Mouse (Mus musculus): ENCODE measurements at regions not wholly inside any gene's neighbourhood (a gene's known extent, or its start where the extent isn't known, plus 50 kb on each side); places are given as distances from the start of the nearest gene placed in this dataset.

DNA sequence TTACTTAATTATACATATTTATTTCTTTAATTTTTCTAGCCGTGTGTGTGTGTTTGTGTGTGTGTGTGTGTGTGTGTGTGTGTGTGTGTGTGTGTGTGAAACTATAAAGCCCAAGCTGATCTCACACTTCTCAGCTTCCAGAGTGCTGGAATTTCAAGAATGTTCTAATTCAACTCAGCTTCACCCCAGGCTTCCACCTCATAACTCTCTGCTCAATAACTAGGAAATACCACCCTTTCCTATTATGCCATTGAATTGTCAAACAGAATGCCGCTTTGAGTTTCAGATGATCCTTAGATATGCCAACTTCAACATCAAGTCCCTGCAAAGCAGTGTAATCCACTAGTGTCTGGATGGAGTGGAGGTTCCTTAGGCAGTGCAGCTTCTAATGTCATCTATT, 760.6 kb upstream of the Cited2 start:
- no peak for ATAC-seq (replicated peaks; ENCODE audit: low FRiP score)
- no peak overlapping the region for H3K4me3 ChIP-seq (replicated peaks)
- no peaks in the 10 kb centered on the region for H3K27me3 ChIP-seq
- H3K9ac ChIP-seq, result no peak overlapping the region
- 58% methylated on average over 2 of the region's 2 CpGs for WGBS
- no peaks in the 10 kb centered on the region for H3K4me1 ChIP-seq
- H3K9me3 ChIP-seq (replicated peaks), result no peaks in the 10 kb centered on the region
- H3K4me2 ChIP-seq, result no peak overlapping the region
- H3K27ac ChIP-seq, result no peak overlapping the region
- no peaks in the 10 kb centered on the region for H3K36me3 ChIP-seq

DNA sequence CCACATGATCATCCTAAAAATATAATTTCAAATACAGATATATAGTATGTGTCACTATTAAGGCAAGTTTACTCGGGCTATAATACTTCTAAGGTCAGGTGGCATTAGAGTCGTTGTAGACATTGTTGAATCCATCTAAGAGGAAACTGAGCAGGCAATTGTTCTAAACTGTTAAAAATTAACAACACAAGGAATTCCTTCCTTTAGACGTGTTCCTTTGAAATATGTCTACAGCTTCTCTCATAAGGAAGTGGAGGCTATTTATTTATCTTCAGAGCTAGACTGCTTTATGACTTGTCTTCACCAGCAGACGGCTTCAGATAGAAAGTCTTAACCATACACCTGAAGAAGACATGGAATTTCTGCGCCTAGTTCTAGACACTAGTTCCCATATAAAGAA, 744.2 kb upstream of the Cited2 start:
- Histone ChIP-seq H3K9me3 (replicated peaks) (no peaks in the 10 kb centered on the region), H3K4me2 (no peak overlapping the region), H3K27me3 (no peaks in the 10 kb centered on the region), H3K9ac (no peak overlapping the region), H3K4me1 (no peaks in the 10 kb centered on the region), H3K4me3 (replicated peaks) (no peak overlapping the region), H3K36me3 (no peaks in the 10 kb centered on the region), H3K27ac (no peak overlapping the region)
- WGBS, result 76% methylated on average over 5 of the region's 5 CpGs
- no peak for ATAC-seq (replicated peaks; ENCODE audit: low FRiP score)

- Histone ChIP-seq H3K36me3 (no peaks in the 10 kb centered on the region), H3K9me3 (replicated peaks) (no peaks in the 10 kb centered on the region), H3K9ac (no peak overlapping the region), H3K4me1 (peaks cover 4% of the 10 kb centered on the region), H3K4me2 (no peak overlapping the region), H3K4me3 (replicated peaks) (no peak overlapping the region), H3K27ac (no peak overlapping the region), H3K27me3 (no peaks in the 10 kb centered on the region)
- 74% methylated on average over 1 of the region's 1 CpGs for WGBS
- ATAC-seq (replicated peaks; ENCODE audit: low FRiP score), result no peak
Observed at GRCm38 (mm10) chr10:16990227-16990626, 732.8 kb upstream of the Cited2 start.

DNA sequence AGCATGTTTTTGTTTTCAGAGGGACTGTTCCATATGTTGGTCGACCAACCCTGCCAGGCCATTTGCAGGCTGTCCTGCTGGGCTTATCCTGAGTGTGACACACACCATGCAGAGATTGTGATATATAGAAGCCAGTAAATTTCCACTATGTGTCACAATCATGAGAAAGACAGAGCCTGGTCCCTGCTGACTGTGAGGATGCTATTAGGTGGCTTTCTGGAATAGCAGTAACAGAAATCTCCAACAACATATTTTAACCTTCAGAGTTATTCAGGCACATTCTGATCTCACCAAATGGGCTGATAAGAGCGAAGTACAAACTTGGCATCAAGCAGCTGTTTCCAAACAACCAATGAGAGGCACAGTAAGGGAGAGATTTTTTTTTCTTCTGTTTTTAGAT, 729.2 kb upstream of the Cited2 start:
- Histone ChIP-seq H3K9me3 (replicated peaks) (no peaks in the 10 kb centered on the region), H3K4me1 (peaks cover 4% of the 10 kb centered on the region), H3K27me3 (no peaks in the 10 kb centered on the region), H3K36me3 (no peaks in the 10 kb centered on the region), H3K4me2 (no peak overlapping the region), H3K27ac (0 out of 2 replicates have a peak overlapping the region, but pooled peaks have one; percentile 41), H3K4me3 (replicated peaks) (no peak overlapping the region), H3K9ac (no peak overlapping the region)
- ATAC-seq (replicated peaks; ENCODE audit: low FRiP score), result no peak
- 45% methylated on average over 2 of the region's 2 CpGs for WGBS

DNA sequence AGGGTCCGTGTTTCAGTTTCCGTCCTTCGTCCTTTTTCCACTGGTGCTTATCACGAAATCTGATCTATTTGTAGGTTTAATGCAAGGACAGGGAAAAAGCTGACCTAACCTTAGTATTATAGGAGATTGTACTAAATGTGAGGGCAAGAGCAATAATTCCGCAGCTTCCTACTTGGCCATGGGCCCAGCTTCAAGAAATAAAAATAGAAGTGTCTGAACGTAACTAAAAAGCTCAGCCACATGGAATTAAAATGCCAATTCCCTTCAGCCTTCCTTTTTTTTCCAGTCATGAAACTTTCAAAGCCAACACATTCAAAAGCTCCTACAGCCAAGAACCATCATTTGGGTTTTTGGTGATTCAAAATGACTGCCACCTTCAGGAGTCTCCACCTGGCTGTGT, 728.5 kb upstream of the Cited2 start:
- Histone ChIP-seq H3K27ac (peak overlapping the region; percentile 56), H3K27me3 (no peaks in the 10 kb centered on the region), H3K36me3 (no peaks in the 10 kb centered on the region), H3K9me3 (replicated peaks) (no peaks in the 10 kb centered on the region), H3K4me2 (peak overlapping the region; percentile 32; the same call in 1 of the 2 replicates), H3K4me1 (peaks cover 4% of the 10 kb centered on the region), H3K4me3 (replicated peaks) (no peak overlapping the region), H3K9ac (no peak overlapping the region)
- WGBS, result 35% methylated on average over 6 of the region's 6 CpGs
- ATAC-seq (replicated peaks; ENCODE audit: low FRiP score), result peak; percentile 52; the same call in 1 of the 2 replicates

DNA sequence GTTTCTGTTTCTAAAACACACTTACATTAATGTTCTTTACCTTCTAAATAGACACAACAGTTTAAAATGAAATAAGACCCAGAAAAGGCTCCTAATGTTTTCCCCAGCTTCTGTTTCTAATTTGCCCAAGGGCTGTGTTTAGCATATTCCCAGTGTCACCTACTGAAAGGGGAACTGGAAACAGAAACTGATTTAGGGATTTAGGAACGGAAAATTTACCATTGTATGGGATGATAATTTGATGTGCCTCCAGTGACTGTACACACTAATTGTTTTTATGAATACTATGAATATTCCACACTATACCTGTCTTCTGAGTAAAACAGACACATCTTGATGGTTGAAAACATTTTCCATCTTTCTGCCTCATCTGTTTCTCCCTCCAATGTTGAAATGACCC, 728.0 kb upstream of the Cited2 start:
- Histone ChIP-seq H3K4me1 (peaks cover 4% of the 10 kb centered on the region), H3K4me2 (no peak overlapping the region), H3K36me3 (no peaks in the 10 kb centered on the region), H3K4me3 (replicated peaks) (no peak overlapping the region), H3K27ac (peak overlapping the region; percentile 56), H3K9me3 (replicated peaks) (no peaks in the 10 kb centered on the region), H3K9ac (no peak overlapping the region), H3K27me3 (no peaks in the 10 kb centered on the region)
- no peak for ATAC-seq (replicated peaks; ENCODE audit: low FRiP score)
- 71% methylated on average over 1 of the region's 1 CpGs for WGBS

DNA sequence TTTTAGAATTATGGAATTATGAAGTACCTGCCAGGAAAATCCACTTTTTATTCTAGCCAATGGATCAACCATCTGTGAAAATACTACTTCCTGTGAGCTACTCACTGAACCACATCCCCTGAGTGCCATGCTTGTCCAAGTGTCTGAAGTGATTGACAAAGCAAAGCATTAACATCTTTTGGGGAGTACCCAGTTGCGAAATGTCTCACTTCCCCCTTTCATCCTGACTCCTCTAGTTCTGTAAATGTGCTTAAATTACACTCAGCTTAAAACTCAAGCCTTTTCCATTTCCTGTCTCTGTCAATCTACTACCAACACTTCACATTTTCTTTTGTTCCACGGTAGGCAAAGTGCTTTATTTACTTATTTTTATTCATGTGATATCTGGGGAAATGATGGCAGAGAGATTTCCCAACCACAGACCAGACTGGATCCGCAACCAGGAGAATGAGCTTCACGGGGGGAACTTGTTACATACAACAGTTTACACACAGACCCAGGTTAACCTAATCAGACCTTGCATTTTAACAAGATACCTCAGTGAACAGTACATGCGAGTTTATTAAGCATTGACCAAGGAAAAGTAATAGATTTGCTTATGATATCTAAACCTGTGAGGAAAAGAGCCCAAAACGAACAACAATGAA, 726.1 kb upstream of the Cited2 start:
- Histone ChIP-seq H3K9me3 (replicated peaks) (no peaks in the 10 kb centered on the region), H3K27ac (no peak overlapping the region), H3K4me2 (no peak overlapping the region), H3K9ac (no peak overlapping the region), H3K36me3 (no peaks in the 10 kb centered on the region), H3K4me3 (replicated peaks) (no peak overlapping the region), H3K27me3 (no peaks in the 10 kb centered on the region), H3K4me1 (peaks cover 4% of the 10 kb centered on the region)
- WGBS, result 74% methylated on average over 6 of the region's 6 CpGs
- ATAC-seq (replicated peaks; ENCODE audit: low FRiP score), result no peak

DNA sequence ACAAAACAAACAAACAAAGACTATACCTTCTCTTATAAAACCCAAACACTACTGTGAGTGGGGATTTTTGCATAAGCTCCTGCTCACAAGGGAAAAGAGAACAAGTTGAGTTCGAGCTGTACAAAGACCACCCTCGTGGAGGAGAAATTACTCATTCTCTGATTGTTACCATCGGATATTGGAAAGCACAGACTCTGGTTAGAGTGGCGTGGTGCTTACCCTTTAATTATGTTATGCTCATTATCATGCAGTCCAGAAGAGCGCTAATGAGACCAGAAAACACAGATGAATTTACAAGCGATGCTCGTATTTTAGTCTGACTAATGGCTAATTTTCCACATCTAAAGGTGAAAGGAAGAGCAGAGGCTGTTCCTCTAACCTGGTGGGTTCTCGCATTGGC, 721.7 kb upstream of the Cited2 start:
- Histone ChIP-seq H3K36me3 (no peaks in the 10 kb centered on the region), H3K4me3 (replicated peaks) (no peak overlapping the region), H3K9ac (no peak overlapping the region), H3K27ac (no peak overlapping the region), H3K27me3 (no peaks in the 10 kb centered on the region), H3K4me2 (no peak overlapping the region), H3K9me3 (replicated peaks) (no peaks in the 10 kb centered on the region), H3K4me1 (0 out of 2 replicates have a peak, but pooled peaks cover 3% of the 10 kb centered on the region)
- ATAC-seq (replicated peaks; ENCODE audit: low FRiP score), result no peak
- 78% methylated on average over 8 of the region's 8 CpGs for WGBS

GRCm38 (mm10) chr10:17003123-17003849, 719.7 kb upstream of the Cited2 start:
- 0 out of 2 replicates have a peak, but pooled peaks cover 3% of the 10 kb centered on the region for H3K4me1 ChIP-seq
- H3K9me3 ChIP-seq (replicated peaks), result no peaks in the 10 kb centered on the region
- no peak overlapping the region for H3K4me2 ChIP-seq
- no peak overlapping the region for H3K9ac ChIP-seq
- H3K27me3 ChIP-seq, result no peaks in the 10 kb centered on the region
- H3K4me3 ChIP-seq (replicated peaks), result no peak overlapping the region
- 48% methylated on average over 4 of the region's 4 CpGs for WGBS
- H3K27ac ChIP-seq, result 0 out of 2 replicates have a peak overlapping the region, but pooled peaks have one; percentile 28
- H3K36me3 ChIP-seq, result no peaks in the 10 kb centered on the region
- ATAC-seq (replicated peaks; ENCODE audit: low FRiP score), result 0 out of 2 replicates have a peak, but pooled peaks have one; percentile 46

DNA sequence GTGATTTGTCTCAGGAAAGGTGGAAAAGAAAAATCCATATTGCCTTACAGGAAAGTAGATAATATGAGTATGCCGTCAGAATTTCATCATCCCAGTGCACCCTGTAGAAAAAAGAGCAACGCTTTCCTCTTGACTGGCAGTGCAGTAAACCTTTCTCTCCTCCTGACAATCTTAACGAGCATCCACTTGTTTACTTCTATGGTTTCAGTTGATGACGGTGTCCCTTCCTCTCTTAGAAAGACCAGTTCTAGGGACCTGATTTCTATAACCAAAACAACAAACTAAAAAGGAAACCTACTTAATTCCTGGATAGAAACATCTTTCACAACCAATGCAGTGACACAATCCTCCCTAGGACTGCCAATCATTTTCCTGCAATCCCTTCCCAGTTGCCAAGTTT, 714.3 kb upstream of the Cited2 start:
- H3K9ac ChIP-seq, result no peak overlapping the region
- no peaks in the 10 kb centered on the region for H3K9me3 ChIP-seq (replicated peaks)
- H3K27me3 ChIP-seq, result no peaks in the 10 kb centered on the region
- no peak for ATAC-seq (replicated peaks; ENCODE audit: low FRiP score)
- no peak overlapping the region for H3K4me3 ChIP-seq (replicated peaks)
- no peaks in the 10 kb centered on the region for H3K4me1 ChIP-seq
- H3K27ac ChIP-seq, result no peak overlapping the region
- H3K36me3 ChIP-seq, result no peaks in the 10 kb centered on the region
- 48% methylated on average over 4 of the region's 4 CpGs for WGBS
- H3K4me2 ChIP-seq, result no peak overlapping the region

- Histone ChIP-seq H3K4me3 (replicated peaks) (no peak overlapping the region), H3K27me3 (no peaks in the 10 kb centered on the region), H3K4me2 (no peak overlapping the region), H3K9ac (no peak overlapping the region), H3K4me1 (no peaks in the 10 kb centered on the region), H3K9me3 (replicated peaks) (no peaks in the 10 kb centered on the region), H3K36me3 (no peaks in the 10 kb centered on the region), H3K27ac (no peak overlapping the region)
- 81% methylated on average over 3 of the region's 3 CpGs for WGBS
- ATAC-seq (replicated peaks; ENCODE audit: low FRiP score), result no peak
Observed at GRCm38 (mm10) chr10:17010047-17010446, 713.0 kb upstream of the Cited2 start.

DNA sequence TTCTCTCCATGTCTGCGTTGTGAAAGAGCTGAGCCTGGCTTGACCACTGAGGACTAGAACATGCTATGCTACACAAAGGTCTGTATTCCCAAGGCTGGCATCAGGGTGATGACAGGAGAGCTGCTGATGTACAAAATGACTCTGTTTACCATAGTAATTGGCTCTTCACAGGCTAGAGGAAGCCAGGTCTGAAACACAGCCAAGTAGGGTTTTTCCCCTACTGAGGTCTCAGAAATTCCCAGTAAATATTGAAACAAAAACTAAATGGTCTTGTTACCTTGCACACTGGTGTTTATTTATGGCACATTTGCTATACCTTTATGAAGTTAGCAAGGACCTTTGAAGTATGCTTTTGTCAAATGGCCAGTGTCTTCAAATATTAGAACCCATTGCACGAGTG, 711.1 kb upstream of the Cited2 start:
- WGBS, result 89% methylated on average over 2 of the region's 2 CpGs
- ATAC-seq (replicated peaks; ENCODE audit: low FRiP score), result no peak
- H3K27ac ChIP-seq, result no peak overlapping the region

More for the DNA sequence above, 711.1 kb upstream of the Cited2 start:
- no peaks in the 10 kb centered on the region for H3K36me3 ChIP-seq
- no peak overlapping the region for H3K9ac ChIP-seq
- H3K9me3 ChIP-seq (replicated peaks), result no peaks in the 10 kb centered on the region
- no peak overlapping the region for H3K4me3 ChIP-seq (replicated peaks)
- no peak overlapping the region for H3K4me2 ChIP-seq
- H3K4me1 ChIP-seq, result no peaks in the 10 kb centered on the region
- H3K27me3 ChIP-seq, result no peaks in the 10 kb centered on the region
